Mouse (Mus musculus): Measurements from ENCODE around the gene Zbtb14. TPM values are rescaled to one million over a fixed set of nuclear protein-coding genes. Genes with fewer than 3 reads are reported as not detected.

The Zbtb14 gene
- polyA plus RNA-seq, 1 experiment, result 7.5 TPM

DNA sequence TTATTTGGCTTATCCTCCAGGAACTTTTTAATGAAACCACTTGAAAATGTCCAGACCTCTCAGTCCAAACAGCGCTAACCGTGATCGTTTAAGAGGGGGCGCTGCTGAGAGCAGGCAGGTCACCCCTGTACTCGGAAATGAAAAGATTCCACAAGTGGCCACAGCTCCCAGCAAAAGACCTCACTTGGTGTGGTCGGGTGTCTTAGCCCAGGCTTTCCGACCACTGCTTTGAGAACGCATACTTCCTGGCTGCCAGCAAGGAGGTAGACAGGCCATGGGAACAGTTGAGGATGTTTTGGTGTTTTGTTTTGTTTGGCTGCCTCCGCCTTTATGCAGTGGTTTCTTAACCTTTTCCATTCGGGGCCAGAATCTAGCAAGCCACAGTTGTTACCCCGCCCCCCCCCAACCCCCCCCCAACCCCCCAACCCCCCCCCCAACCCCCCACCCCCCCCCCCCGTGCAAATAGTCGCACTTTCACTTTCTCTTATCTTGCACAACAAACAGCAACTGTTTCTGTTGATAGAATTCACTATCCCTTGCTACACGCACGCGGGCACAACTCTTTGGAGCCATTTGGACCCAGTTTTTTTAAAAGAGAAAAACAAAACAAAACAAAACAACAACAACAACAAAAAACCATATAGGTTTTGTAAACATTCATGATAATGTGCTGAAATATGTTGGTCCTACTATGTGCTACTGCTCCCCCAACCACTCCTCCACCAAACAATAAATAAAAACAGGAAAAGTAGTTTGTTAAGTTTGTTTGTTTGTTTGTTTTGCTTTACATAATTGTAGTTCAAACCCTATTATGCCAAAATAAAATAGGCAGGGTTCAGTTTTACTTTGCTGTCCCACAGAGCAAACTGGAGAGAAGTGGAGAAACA, 13.5 kb downstream of the Zbtb14 start:
- Histone ChIP-seq H3K4me3 (replicated peaks; ENCODE audit: control insufficient read depth, low read depth, low read length) (peak overlapping the region; percentile 79), H3K4me1 (ENCODE audit: control insufficient read depth, insufficient read depth, low read length) (no peaks in the 10 kb centered on the region), H3K27ac (ENCODE audit: control insufficient read depth, insufficient read depth, low read depth, low read length, poor library complexity) (peak overlapping the region; percentile 32)
- TF ChIP-seq POLR2A (IDR thresholded peaks at IDR 0.05; ENCODE audit: borderline replicate concordance, control insufficient read depth, low read depth, low read length), result no peak
- TF ChIP-seq CTCF (IDR thresholded peaks at IDR 0.05; ENCODE audit: control insufficient read depth, insufficient read depth, low read length), result peak; percentile 45; the same call in 1 of the 2 replicates
- 1% methylated on average over 16 of the region's 16 CpGs for WGBS

DNA sequence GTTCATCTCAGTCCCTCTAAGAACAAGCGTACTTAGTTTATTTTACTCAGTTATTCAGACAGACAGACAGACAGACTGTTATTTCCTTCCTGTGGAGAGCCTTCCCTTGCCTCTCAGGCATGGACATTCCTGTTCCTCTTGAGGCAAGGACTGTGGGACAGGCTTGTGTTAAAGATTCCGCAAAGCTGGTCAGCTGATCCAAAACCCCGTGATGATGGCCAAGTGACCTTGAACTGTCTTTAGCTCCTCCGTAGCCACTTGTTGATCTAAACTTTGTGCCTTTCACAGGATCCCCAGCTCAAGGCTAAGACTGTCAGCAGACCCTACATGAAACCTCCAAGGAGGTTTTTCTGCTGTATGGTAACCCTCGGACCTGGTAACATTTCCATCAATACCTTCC, 14.3 kb downstream of the Zbtb14 start:
- no peaks in the 10 kb centered on the region for H3K4me1 ChIP-seq (ENCODE audit: control insufficient read depth, insufficient read depth, low read length)
- TF ChIP-seq POLR2A (IDR thresholded peaks at IDR 0.05; ENCODE audit: borderline replicate concordance, control insufficient read depth, low read depth, low read length), result no peak
- no peak for TF ChIP-seq CTCF (IDR thresholded peaks at IDR 0.05; ENCODE audit: control insufficient read depth, insufficient read depth, low read length)
- no peak overlapping the region for H3K27ac ChIP-seq (ENCODE audit: control insufficient read depth, insufficient read depth, low read depth, low read length, poor library complexity)
- no peak overlapping the region for H3K4me3 ChIP-seq (replicated peaks; ENCODE audit: control insufficient read depth, low read depth, low read length)
- 52% methylated on average over 5 of the region's 5 CpGs for WGBS

DNA sequence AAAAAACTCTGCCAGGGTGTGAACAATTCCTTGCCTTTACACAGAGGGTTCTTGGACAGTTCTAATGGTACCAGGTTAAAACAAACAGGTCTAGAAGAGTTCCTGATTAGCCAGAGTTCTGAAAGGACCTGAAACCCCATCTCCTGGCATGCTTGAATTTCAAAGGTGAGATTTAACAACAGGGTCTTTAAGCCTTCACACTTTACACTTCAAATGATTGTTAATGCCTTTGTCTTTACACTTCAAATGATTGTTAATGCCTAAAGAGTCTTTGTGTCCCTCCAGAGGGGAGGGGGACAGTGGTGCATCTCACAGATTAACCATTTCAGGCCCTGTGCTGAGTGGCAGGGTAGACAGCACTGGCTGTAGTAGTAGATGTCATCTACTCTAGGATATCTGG, 15.2 kb downstream of the Zbtb14 start:
- no peak overlapping the region for H3K27ac ChIP-seq (ENCODE audit: control insufficient read depth, insufficient read depth, low read depth, low read length, poor library complexity)
- no peak for TF ChIP-seq POLR2A (IDR thresholded peaks at IDR 0.05; ENCODE audit: borderline replicate concordance, control insufficient read depth, low read depth, low read length)
- TF ChIP-seq CTCF (IDR thresholded peaks at IDR 0.05; ENCODE audit: control insufficient read depth, insufficient read depth, low read length), result no peak

DNA sequence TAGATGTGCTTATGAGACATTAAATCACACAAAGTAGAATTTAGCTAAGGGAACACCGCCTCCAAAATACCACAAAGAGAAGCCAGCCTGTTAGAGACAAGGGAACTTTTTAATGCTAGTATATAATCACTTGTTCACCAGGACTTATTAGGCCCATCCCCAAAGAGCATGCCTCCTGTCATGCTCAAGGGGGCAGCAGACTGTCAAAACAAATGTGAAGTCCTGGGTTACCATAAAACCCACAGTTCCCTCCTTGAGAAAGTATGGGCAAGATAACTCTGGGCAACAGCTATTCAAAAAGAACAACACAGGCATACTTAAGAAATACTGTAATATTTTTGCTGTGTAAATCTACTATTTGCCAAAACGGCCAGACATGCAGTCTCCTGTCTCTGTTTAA, 18.3 kb downstream of the Zbtb14 start:
- WGBS, result 75% methylated on average over 2 of the region's 2 CpGs

More for the DNA sequence above, 15.2 kb downstream of the Zbtb14 start:
- Histone ChIP-seq H3K4me3 (replicated peaks; ENCODE audit: control insufficient read depth, low read depth, low read length) (no peak overlapping the region), H3K4me1 (ENCODE audit: control insufficient read depth, insufficient read depth, low read length) (no peaks in the 10 kb centered on the region)

DNA sequence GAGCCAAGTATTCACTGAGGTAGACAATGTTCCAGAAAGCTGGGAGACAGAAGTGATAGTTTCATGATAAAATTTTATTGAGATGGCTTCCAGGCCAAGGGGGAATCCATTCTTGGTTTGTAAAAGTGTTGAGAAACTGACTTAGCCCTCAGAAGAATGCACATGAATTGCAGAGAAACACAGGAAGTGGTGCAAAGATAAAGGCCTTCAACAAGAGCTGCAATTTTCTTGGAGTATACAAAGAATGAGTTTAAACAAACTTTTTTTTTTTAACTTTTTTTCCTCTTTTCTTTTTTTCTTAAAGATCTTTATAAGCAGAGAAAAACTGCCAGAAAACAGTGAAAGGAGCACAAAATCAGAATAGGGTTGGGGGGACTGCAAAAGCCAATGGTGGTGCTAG, 33.3 kb downstream of the Zbtb14 start:
- H3K4me1 ChIP-seq (ENCODE audit: control insufficient read depth, insufficient read depth, low read length), result peaks cover 1% of the 10 kb centered on the region; the same call in 1 of the 2 replicates
- no peak overlapping the region for H3K27ac ChIP-seq (ENCODE audit: control insufficient read depth, insufficient read depth, low read depth, low read length, poor library complexity)
- TF ChIP-seq CTCF (IDR thresholded peaks at IDR 0.05; ENCODE audit: control insufficient read depth, insufficient read depth, low read length) (no peak), POLR2A (IDR thresholded peaks at IDR 0.05; ENCODE audit: borderline replicate concordance, control insufficient read depth, low read depth, low read length) (no peak)
- no peak overlapping the region for H3K4me3 ChIP-seq (replicated peaks; ENCODE audit: control insufficient read depth, low read depth, low read length)

More for the DNA sequence above, 18.3 kb downstream of the Zbtb14 start:
- H3K4me1 ChIP-seq (ENCODE audit: control insufficient read depth, insufficient read depth, low read length), result no peaks in the 10 kb centered on the region
- H3K27ac ChIP-seq (ENCODE audit: control insufficient read depth, insufficient read depth, low read depth, low read length, poor library complexity), result no peak overlapping the region
- TF ChIP-seq POLR2A (IDR thresholded peaks at IDR 0.05; ENCODE audit: borderline replicate concordance, control insufficient read depth, low read depth, low read length), result no peak
- peak; percentile 46 for TF ChIP-seq CTCF (IDR thresholded peaks at IDR 0.05; ENCODE audit: control insufficient read depth, insufficient read depth, low read length)
- H3K4me3 ChIP-seq (replicated peaks; ENCODE audit: control insufficient read depth, low read depth, low read length), result no peak overlapping the region

DNA sequence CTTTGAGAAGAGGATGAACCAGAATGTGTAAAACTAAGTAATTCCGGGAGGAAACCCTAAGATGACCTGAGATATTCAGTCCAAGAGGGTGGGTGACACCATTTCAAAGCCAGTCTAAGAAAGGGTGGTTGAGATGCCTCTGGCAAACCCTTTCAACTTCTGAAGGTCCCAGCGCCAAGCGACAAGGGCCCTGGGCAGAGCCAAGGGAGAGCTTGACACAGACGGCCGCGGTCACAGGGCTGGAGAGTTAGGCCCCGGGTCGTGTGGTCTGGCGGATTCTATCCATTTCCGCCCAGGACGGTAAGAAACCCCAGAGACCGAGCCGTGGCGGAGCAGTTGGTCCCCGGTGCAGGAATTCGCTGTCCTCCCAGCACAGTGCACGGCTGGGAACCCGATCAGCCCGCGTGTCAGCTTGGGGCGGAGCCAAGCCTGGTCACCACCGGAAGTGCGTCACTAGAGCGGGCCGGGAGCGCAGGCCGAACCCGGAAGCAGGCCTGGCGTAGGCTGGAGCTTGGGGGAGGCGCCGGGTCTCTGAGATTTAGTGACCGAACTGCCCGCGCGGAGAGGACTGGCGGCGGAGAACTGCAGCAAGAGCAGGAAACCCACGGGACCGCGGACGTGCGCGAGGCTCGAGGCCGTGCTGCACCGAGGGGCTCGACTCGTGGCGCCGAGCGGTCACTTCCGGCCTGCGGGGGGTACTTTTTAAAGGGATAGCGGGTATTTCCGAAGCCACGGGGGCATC, 34.2 kb downstream of the Zbtb14 start:
- H3K27ac ChIP-seq (ENCODE audit: control insufficient read depth, insufficient read depth, low read depth, low read length, poor library complexity), result peak overlapping the region; percentile 97
- peaks cover 1% of the 10 kb centered on the region; the same call in 1 of the 2 replicates for H3K4me1 ChIP-seq (ENCODE audit: control insufficient read depth, insufficient read depth, low read length)
- TF ChIP-seq CTCF (IDR thresholded peaks at IDR 0.05; ENCODE audit: control insufficient read depth, insufficient read depth, low read length), result no peak
- peak; percentile 73; the same call in 1 of the 2 replicates for TF ChIP-seq POLR2A (IDR thresholded peaks at IDR 0.05; ENCODE audit: borderline replicate concordance, control insufficient read depth, low read depth, low read length)
- peak overlapping the region; percentile 96 for H3K4me3 ChIP-seq (replicated peaks; ENCODE audit: control insufficient read depth, low read depth, low read length)
- WGBS, result under 1% methylated on average over 56 of the region's 56 CpGs

DNA sequence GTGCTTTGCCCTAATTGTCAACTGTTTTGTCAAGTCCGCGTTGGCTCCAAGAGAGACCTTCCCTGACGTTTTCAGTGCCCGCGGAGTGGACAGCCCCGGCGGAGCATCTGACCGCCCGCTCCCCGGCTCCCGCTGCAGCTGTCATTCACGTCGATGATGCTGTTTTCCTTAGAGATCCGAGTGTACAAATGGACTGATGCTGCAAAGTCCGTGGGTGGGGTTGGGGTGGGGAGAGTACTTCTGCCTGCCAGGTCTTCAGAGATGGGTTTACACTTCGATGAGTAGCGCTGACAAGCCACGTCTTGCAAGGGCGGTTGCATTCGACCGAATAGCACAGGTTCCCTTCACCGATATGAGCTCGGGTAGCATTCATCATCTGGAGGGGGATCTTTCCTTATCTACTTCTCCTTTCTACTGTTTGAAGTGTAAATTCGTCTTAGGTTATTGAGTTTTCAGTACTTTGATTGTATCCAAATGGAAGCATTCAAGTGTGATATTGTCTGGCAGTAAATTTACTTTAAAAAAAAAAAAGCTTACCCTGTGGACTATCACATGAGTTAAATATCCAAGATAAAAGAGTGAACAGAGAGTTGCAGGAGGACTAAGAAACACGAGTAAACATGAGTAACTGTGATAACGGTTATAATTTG, 35.0 kb downstream of the Zbtb14 start:
- peak overlapping the region; percentile 96 for H3K4me3 ChIP-seq (replicated peaks; ENCODE audit: control insufficient read depth, low read depth, low read length)
- 3% methylated on average over 26 of the region's 26 CpGs for WGBS
- peaks cover 1% of the 10 kb centered on the region; the same call in 1 of the 2 replicates for H3K4me1 ChIP-seq (ENCODE audit: control insufficient read depth, insufficient read depth, low read length)
- TF ChIP-seq CTCF (IDR thresholded peaks at IDR 0.05; ENCODE audit: control insufficient read depth, insufficient read depth, low read length) (no peak), POLR2A (IDR thresholded peaks at IDR 0.05; ENCODE audit: borderline replicate concordance, control insufficient read depth, low read depth, low read length) (no peak)
- H3K27ac ChIP-seq (ENCODE audit: control insufficient read depth, insufficient read depth, low read depth, low read length, poor library complexity), result peak overlapping the region; percentile 97

DNA sequence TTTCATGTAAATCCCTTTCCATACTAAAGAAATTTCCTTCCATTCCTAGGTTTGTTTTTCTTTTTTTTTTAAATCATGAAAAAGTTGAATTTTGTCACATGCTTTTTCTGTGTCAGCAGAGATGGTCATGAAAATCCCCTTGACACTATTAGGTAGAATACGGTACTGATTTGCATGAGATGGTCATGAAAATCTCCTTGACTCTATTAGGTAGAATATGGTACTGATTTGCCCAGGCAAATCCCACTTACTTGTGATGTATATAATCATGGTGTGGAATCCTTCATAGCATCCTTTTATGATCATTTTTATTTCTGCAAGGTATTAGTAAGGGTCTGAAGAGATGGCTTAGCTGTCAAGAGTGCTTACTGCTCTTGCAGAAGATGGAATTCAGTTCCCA, 38.7 kb downstream of the Zbtb14 start:
- Histone ChIP-seq H3K4me3 (replicated peaks; ENCODE audit: control insufficient read depth, low read depth, low read length) (no peak overlapping the region), H3K4me1 (ENCODE audit: control insufficient read depth, insufficient read depth, low read length) (no peaks in the 10 kb centered on the region; the same call in 1 of the 2 replicates), H3K27ac (ENCODE audit: control insufficient read depth, insufficient read depth, low read depth, low read length, poor library complexity) (no peak overlapping the region)
- TF ChIP-seq POLR2A (IDR thresholded peaks at IDR 0.05; ENCODE audit: borderline replicate concordance, control insufficient read depth, low read depth, low read length), result no peak
- TF ChIP-seq CTCF (IDR thresholded peaks at IDR 0.05; ENCODE audit: control insufficient read depth, insufficient read depth, low read length), result no peak
- 44% methylated on average over 1 of the region's 1 CpGs for WGBS

Measured in bone marrow, adult 2 months (tissue).